Mouse (Mus musculus) neural tube, embryonic 11.5 days (tissue): ENCODE measurements at regions not wholly inside any gene's neighbourhood (a gene's known extent, or its start where the extent isn't known, plus 50 kb on each side); places are given as distances from the start of the nearest gene placed in this dataset.
A peak's percentile ranks its signal among the peaks of the same experiment; 100 is the strongest.

ENCODE experiments used
- ATAC-seq: fragments of 200-750 bp; cut with Nextera tagmentation; 2 replicates; pipeline ENCODE4 v1.8.0; 2017; ENCODE audit warnings: moderate number of reproducible peaks, mild to moderate bottlenecking, moderate TSS enrichment, moderate library complexity; ENCODE audit not compliant: insufficient read depth, low FRiP score, low TSS enrichment
- DNase-seq: peaks from one replicate; pipeline ENCODE4 v3.0.0-alpha.2; 2015; ENCODE audit warnings: low spot score
- H3K27ac ChIP-seq: fragments of 300-500 bp; sonication (generic); 2 replicates; pipeline ENCODE4 v1.5.1; 2014; ENCODE audit warnings: low read depth, mild to moderate bottlenecking, low read length
- H3K27me3 ChIP-seq: fragments of 300-500 bp; sonication (generic); 2 replicates; pipeline ENCODE4 v1.6.1; 2014; ENCODE audit warnings: mild to moderate bottlenecking, low read length, mixed read lengths; ENCODE audit not compliant: control insufficient read depth, insufficient read depth
- H3K36me3 ChIP-seq: fragments of 300-500 bp; sonication (generic); 2 replicates; pipeline ENCODE4 v1.6.1; 2014; ENCODE audit warnings: mild to moderate bottlenecking, low read length, moderate library complexity, mixed read lengths; ENCODE audit not compliant: control insufficient read depth, insufficient read depth
- H3K4me1 ChIP-seq: fragments of 300-500 bp; sonication (generic); 2 replicates; pipeline ENCODE4 v1.6.1; 2014; ENCODE audit warnings: low read length, mixed read lengths; ENCODE audit not compliant: control insufficient read depth, insufficient read depth
- H3K4me2 ChIP-seq: fragments of 300-500 bp; sonication (generic); 2 replicates; pipeline ENCODE4 v1.6.1; 2014; ENCODE audit warnings: low read depth, mild to moderate bottlenecking, moderate library complexity
- H3K4me3 ChIP-seq: fragments of 300-500 bp; sonication (generic); 2 replicates; pipeline ENCODE4 v1.5.1; 2014; ENCODE audit warnings: low read depth, low read length
- H3K9ac ChIP-seq: fragments of 300-500 bp; sonication (generic); 2 replicates; pipeline ENCODE4 v1.6.1; 2014; ENCODE audit warnings: mild to moderate bottlenecking, low read length
- H3K9me3 ChIP-seq: fragments of 300-500 bp; sonication (generic); 2 replicates; pipeline ENCODE4 v1.6.1; 2016; ENCODE audit warnings: low read length; ENCODE audit not compliant: control insufficient read depth
- WGBS: fragments of 180-500 bp; shearing (Covaris S2); extraction: QIAGEN DNeasy Blood & Tissue Kit; methylation state at CpG from one replicate; pipeline ENCODE4 v1.1.7; 2014; 5-methylcytosine and 5-hydroxymethylcytosine counted together

DNA sequence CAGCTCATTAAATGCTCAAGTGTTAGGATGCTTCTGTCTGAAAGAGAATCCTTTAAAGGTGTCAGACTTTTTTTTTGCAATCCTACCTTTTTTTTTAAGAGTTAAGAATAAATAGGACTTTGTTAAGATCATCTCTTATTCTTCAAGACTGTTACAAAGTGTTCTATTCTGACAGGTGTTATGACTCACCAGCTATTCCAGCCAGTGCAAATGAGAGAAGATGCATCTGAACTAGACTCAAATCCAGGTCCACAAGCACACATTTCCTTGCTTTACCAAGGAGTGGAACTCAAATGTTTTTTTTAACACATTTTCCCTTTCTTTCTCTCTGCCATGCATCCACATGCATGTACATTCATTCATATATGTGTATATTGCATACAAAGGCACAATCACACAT is 98.4 kb upstream of the Atp10a start:
- no peaks in the 10 kb centered on the region for H3K4me1 ChIP-seq
- H3K27ac ChIP-seq, result no peak overlapping the region
- H3K4me2 ChIP-seq, result no peak overlapping the region
- no peaks in the 10 kb centered on the region for H3K27me3 ChIP-seq
- H3K9me3 ChIP-seq, result no peaks in the 10 kb centered on the region
- ATAC-seq (no peak), DNase-seq (no peak)
- H3K9ac ChIP-seq, result no peak overlapping the region
- H3K36me3 ChIP-seq, result no peaks in the 10 kb centered on the region
- no peak overlapping the region for H3K4me3 ChIP-seq

DNA sequence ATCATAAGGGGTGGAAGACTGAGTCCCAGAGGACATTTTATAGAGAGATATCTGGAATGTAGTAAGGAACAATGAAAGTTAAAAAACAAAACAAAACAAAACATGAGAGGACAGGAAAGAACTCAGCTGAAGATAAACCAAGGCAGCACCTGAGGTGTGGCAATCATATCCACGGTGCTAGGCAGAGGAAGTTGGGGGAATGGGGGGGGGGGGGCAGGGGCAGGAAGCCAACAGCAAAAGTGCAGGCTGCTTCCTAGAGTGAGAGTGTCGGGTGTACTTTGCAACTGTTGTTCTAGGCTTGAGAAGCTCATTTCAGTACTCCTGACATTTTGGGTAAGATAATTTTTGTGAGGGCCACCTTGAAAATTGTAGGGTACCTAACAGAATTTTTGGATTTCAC is 87.2 kb upstream of the Atp10a start:
- ATAC-seq (no peak), DNase-seq (no peak)
- Histone ChIP-seq H3K27ac (no peak overlapping the region), H3K9me3 (no peaks in the 10 kb centered on the region), H3K4me1 (no peaks in the 10 kb centered on the region), H3K36me3 (no peaks in the 10 kb centered on the region), H3K4me3 (no peak overlapping the region), H3K4me2 (no peak overlapping the region), H3K27me3 (no peaks in the 10 kb centered on the region), H3K9ac (no peak overlapping the region)
- 79% methylated on average over 2 of the region's 2 CpGs for WGBS

DNA sequence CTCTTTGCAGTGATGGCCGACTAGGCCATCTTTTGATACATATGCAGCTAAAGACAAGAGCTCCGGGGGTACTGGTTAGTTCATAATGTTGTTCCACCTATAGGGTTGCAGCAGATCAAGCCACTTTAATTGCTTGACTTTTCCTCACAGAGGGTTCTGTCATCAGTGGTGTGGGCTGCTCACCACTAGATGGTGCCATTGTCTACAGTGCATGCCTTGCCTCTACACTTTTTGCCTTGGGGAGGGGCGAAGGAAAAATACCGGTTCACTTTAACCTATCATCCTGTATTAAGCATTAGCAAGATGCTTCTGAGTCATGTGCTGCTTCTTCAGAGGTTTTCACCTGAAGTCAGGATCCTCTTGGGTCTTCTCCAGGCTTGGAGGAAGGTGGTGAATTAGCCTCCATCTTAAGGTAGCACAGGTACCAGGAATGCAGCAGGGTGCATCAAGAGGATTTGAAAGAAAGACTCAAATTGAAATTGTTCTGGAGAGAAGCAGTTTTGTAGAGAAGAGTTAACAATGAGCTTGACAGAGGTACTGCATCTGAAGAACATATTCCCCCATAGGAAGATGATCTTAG is 71.6 kb upstream of the Atp10a start:
- 39% methylated on average over 4 of the region's 4 CpGs for WGBS
- H3K36me3 ChIP-seq, result no peaks in the 10 kb centered on the region
- no peak overlapping the region for H3K27ac ChIP-seq
- no peak overlapping the region for H3K4me2 ChIP-seq
- DNase-seq (peak; percentile 56), ATAC-seq (peak; percentile 72; the same call in 1 of the 2 replicates)
- H3K9me3 ChIP-seq, result no peaks in the 10 kb centered on the region
- no peak overlapping the region for H3K4me3 ChIP-seq
- no peaks in the 10 kb centered on the region for H3K4me1 ChIP-seq
- no peak overlapping the region for H3K9ac ChIP-seq
- no peaks in the 10 kb centered on the region for H3K27me3 ChIP-seq

DNA sequence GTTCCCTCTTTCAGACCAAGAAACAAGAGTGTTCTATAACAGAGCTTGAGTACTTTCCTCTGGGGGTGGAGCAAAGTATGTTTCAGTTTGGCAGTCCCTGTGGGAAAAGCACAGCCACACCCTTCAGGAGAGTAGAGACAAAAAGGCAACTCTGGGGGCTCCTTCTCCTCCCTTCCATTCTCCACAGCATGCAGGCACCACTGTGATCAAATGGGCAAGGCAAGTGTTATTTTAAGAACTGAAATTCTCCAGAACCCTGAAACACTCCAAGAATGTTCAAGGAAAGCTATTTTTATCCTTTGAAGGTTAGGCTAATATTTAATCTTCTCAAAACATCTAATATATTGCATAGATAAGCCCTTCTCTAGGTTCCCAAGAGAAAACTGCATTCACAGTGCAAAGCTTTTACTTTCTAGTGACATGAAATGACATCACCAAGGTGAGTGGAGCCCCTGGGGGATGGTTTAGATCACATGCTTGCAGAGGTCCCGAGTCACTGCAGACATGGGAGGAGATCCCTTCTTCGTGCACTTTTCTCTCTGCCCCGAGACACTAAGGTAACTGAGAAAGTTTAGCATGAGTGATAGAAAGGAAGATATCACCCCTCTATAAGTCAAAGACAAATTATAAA is 70.2 kb upstream of the Atp10a start:
- WGBS, result 78% methylated on average over 3 of the region's 3 CpGs

DNA sequence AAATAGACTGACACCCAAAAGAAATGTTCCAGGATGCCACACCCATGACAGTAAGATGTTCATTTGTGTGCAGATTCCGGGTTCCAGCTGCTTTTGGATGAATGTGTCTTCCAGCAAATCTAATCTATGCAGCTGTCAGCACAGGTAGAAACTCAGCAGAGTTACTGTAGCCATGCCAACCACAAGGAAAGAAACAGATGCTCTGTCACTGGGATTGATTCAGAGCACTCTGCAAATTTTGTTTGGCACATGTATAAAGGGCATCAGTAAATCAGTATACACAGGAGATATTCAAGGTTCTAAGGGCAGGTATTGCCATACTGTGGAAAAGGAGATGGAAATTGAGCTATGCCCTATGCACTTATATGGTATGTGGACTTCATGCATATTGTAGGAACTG is 60.0 kb upstream of the Atp10a start:
- 73% methylated on average over 1 of the region's 1 CpGs for WGBS
- DNase-seq (no peak), ATAC-seq (no peak)
- no peak overlapping the region for H3K4me2 ChIP-seq
- H3K36me3 ChIP-seq, result no peaks in the 10 kb centered on the region
- H3K4me1 ChIP-seq, result no peaks in the 10 kb centered on the region
- no peak overlapping the region for H3K9ac ChIP-seq
- no peak overlapping the region for H3K27ac ChIP-seq
- no peak overlapping the region for H3K4me3 ChIP-seq
- H3K9me3 ChIP-seq, result no peaks in the 10 kb centered on the region
- H3K27me3 ChIP-seq, result no peaks in the 10 kb centered on the region

More for the DNA sequence above, 70.2 kb upstream of the Atp10a start:
- no peaks in the 10 kb centered on the region for H3K27me3 ChIP-seq
- no peak overlapping the region for H3K4me2 ChIP-seq
- no peak overlapping the region for H3K4me3 ChIP-seq
- DNase-seq, result no peak
- H3K9ac ChIP-seq, result no peak overlapping the region
- H3K36me3 ChIP-seq, result no peaks in the 10 kb centered on the region
- no peak overlapping the region for H3K27ac ChIP-seq
- no peak for ATAC-seq
- H3K4me1 ChIP-seq, result no peaks in the 10 kb centered on the region
- H3K9me3 ChIP-seq, result no peaks in the 10 kb centered on the region
